Mouse (Mus musculus) T-helper 1 cell (primary cell): ENCODE measurements around the gene Prkd2.

Experiments used
- in situ Hi-C: fragments of 300-600 bp; cut with MboI, MseI; formaldehyde crosslinking; loops from one replicate; pipeline ENCODE4 v1.15.1; 2025; ENCODE audit warnings: high pct_unique_total_duplicates

Gene Prkd2

DNA sequence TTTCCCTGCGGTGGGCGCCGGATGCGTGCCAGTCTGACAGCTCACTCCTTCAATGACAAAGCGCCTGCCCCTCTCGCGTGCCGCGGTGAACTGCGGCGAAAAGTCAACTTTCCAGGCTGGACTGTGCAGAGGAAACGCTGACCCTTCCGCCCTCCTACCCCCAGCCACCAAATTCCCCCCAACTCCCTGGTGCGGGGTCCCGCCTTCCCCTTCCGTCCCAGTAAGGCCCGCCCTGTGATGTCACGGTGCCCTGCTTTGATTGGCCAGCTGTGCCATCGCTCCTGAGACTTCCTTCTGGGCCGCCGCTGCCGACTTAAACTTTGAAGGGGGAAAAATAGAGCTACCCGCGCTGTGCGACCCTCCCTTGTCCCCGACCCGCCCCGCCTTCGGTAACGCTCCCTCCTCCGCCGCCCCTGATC is at the start of gene Prkd2:
Gene Prkd2, plus strand, starts transcription at position 258 of the 419 bp plus-strand sequence.
- in situ Hi-C loops = no loop called here

DNA sequence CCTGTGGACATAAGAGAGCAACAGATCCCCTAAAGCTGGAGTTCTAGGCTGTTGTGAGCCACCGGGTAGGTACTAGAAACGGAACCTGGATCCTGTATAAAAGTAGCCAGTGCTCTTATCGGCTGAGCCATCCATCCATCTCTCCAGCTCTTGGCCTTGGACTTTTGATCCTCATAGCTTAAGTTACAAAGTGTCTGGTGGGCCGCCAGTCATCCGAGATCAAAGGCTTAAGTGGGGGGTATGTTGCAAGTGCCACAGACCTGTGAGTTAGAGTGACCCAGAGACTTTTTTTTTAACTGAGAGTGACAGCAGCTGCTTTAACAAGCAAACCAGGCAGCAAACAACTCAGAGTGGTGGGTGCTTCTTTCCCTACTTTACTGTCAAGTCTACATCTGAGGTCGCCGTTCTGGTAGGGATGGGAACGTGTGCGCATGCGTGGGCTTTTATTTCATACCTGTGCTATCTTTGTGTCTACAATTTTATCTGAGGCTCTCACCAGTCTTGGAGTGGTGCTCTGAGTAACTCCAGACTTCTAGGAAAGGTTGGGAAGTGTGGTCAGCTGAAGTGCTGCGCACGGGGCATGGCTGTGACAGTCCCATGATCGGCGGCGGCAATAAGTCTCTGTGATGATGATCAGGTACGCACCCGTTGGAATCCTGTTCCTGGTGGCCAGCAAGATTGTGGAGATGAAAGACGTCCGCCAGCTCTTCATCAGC is 49.5 kb upstream of the Prkd2 start:
- in situ Hi-C loops = no loop called here

DNA sequence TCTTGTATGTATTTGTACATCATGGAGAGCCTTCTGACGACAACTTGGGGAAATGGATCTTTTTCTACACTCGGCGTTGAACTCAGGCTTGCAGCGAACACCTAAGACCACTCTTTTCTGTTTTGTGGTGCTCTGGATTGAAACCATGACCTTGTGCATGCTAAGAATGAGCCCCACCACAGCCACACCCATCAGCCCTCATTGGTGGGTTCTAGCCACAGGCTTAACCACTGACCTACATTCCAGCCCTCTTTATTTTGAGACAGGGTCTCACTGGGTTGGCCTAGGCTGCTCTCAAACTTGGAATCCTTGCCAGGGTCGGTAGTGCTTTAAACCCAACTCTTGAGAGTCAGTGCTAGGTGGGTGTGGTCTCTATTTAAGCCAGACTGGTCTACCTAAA is 47.8 kb upstream of the Prkd2 start:
- in situ Hi-C loops = no loop called here

DNA sequence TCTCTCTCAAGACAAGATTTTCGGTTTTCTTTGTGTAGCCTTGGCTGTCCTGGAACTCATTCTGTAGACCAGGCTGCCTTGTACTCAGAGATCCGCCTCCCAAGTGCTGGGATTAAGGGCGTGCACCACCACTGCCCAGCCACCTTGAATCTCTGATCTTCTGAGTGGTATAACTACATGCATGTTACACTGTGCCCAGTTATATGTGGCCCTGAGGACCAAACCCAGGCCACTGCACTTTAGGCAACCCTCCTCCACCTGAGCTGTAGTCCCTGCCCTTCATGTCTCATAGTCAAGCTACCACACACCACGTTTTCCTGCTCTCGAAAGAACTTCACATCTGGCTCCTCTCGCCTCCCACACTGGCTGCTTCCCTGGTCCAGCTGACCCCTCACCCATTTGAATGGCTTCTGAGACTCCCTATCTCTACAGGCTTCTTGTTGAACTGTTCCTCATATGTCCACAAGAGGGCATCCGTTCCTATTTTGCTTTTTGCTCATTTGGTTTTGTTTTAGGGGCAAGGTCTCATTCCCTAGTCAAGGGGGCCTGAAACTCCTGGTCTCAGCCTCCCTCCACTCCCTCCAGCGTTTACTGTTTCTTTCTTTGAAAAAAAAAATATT is 38.2 kb upstream of the Prkd2 start:
- in situ Hi-C loops = loop anchor here (5.0 kb wide), 2 partner anchors 57 to 103 kb away; partner anchors contain the start of gene Ptgir

DNA sequence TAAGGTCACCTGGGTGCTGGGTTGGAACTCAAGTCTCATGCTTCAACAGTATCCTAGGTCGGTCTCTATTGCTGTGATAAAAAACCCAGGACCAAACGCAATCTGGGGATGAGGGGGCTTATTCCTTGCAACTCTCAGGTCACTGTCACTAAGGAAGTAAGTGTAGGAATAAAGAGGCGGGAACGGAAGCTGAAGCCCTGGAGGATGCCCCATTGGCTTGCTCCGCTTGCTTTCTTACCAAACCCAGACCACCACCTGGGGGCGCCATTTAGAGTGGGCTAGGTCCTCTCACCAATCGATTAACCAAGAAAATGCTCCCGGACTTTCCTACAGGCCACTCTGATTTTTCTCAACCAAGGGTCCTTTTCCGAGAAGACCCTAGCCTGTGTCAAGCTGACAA is 34.8 kb upstream of the Prkd2 start:
- in situ Hi-C loops = loop anchor here (5.0 kb wide), 1 partner anchor 61 kb away; no protein-coding TSS in a partner anchor

DNA sequence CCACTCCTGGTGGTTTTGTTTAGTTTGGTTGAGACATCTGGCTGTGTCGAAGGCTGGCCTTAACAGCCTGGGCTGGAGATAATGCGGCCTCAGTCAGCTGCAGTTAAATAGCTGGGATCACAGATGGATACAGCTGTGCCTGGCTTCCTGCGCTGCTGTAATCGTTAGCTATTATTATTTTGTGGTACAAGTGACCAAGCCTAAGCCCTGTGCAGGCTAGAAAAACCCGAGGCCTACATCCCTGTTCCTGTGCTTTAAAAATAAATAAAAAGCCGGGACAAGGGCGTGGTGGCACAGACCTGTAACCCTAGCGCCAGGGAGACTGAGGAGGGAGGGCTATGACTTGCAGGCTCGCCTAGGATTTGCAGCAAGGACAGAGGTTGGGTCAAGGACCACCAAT is 34.1 kb upstream of the Prkd2 start:
- in situ Hi-C loops = loop anchor here (5.0 kb wide), 1 partner anchor 61 kb away; no protein-coding TSS in a partner anchor

DNA sequence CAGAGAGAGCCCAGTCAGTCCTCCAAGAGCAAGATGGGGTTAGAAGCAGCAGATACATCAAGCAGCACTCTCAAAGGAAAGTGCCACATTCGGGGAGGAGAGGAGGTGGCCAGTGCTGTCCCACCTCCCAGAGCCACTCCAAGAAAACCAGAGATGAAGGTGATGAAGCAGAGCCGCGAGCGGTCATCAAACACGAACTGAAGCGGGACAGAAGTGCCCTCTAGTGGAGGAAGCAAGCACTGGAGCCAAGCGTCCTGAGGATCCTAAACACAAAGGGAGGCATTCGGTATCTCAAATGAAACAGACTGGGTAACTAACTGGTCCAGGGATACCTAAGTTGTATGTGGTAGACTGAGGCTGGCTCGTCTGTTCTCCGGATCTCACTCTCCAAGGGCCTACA is 33.0 kb upstream of the Prkd2 start:
- in situ Hi-C loops = loop anchor here (5.0 kb wide), 1 partner anchor 62 kb away; no protein-coding TSS in a partner anchor

DNA sequence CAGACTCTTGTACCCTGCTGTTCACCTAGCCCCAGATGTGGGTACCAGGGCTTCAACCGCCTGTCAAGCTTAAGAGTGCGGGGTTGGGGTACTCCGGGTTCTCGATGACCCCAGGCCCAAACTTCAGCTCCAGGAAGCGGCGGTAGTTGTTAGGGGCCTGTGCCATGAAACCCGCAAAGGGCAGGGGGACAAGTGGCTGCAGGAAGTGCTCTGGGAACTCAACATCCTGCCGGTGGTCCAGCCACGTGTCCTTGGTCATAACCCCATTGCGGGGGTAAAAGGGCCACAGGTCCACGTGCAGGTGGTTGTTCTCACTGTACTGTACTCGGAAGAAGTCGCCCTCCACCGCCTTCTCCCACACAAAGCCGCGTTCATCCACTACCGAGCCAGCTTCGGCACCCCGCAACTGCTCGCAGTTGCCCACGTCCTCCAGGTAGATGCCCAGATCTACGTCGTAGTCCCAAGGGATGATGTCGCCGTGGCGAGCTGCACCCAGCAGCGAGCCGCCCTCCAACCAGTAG is 32.2 kb upstream of the Prkd2 start:
- in situ Hi-C loops = no loop called here

DNA sequence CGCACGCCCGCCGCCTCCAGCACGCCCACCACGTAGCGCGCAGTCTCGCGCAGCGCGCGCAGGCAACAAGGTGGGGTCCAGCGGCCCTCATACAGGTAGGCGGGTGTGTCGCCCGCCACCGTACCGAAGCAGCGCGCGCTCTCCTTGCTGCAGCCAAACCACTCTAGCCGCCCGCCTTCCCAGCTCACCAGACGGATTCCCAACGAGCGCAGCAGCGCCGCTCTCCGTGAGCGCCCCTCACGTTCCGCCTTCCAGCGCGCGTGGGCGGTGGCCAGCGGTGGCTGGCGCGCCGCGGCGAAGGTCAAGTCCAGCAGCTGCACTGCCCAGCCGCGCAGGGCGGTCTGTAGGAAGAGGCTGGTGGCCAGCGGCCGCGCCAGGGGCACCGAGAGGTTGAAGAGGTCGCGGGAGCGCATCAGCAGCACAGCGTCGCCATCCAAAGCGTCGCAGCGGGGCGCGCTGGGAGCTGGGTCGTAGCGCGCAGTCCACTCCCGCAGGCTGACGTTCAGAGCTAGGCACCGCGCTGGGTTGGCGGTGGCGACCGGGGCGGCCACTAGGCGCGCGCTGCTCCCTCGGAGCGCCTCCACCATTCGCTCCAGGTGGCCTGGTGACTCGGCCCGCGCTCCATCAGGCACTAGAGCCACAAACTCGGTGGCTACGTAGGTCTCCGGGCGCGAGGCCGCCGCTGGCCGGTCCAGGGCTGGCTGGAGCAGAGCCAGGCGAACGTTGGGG is 31.6 kb upstream of the Prkd2 start:
- in situ Hi-C loops = no loop called here

DNA sequence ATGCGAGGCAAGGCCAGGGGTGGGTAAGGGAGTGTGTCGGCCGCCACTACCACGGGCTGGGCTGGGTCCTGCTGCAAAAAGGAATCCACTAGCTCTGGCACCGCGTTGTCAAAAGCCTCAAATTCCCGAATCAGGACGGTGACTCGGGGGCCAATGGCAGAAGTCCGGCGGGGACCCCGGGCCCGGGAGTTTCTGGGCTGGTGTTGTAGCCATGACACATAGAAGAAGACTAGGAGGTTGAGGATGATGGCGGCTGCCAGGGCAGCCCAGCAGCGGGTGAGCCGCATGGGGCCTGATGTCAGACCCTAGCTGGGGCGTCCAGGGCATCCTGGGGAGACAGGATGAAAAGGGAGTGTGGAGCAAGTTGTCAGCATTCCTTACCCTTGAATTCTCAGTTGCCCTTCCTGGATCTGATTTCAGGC is 31.0 kb upstream of the Prkd2 start:
- in situ Hi-C loops = no loop called here

DNA sequence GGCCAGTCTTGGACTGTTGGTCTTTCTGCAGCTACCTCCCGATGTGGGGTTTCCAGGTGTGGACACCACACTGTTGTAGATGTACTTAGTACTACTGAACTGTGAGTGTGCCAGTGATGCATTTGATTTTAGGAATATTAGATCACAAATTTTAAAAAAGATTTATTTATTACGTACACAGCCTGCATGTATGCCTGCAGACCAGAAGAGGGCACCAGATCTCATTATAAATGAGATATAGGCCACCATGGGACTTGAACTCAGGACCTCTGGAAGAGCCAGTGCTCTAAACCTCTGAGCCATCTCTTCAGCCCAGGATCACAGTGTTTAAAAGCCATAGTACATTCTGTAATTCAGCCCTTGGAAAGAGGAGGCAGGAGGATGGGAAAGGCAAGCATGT is 30.2 kb upstream of the Prkd2 start:
- in situ Hi-C loops = no loop called here

DNA sequence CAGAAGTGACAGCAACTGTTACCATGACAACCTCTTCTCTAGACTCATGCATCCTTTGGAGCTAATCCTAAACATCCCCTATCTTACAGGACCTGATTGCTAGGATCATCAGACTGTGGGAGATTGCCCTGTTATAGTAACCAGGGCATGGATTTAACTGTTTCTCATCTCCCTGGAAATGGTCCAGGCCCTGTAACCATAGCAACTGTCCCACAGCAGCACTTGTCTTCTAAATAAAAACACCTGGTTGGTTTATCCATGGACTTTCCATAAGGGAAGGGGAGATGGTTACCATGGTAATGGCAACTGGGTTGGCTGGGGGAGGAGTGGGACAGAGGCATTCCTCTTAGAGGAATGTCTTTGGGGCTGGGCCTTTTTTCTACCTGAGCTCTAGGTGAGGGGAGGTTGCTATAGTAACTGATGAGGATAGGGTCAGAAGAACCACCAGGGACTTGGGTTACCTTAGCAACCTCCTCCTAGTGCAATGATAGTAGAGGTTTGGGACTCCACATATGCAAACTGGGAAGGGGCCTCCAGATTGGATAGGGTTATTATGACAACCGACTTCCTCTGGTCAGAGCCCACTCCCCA is 27.3 kb upstream of the Prkd2 start, which contains the start of gene Strn4:
Gene Strn4, plus strand, starts transcription at position 539 of the 591 bp plus-strand sequence.
- in situ Hi-C loops = no loop called here

DNA sequence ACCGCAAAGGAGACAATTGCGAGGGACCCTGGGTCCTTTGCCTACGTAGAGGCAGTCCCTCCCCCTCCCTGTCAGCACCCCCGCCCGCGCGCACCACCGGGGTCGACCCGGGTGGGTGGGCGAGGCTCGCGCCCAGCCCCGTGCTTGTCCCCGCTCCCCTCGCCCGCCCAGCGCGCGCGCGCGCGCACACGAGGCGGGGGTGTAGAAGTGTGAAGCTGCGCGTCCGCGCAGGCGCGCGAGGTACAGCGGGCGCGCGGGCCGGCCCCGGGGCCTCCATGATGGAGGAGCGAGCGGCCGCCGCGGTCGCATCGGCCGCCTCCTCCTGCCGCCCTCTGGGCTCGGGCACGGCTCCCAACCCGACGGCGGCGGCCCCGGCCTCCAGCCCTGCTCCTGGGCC is 26.6 kb upstream of the Prkd2 start:
- in situ Hi-C loops = no loop called here

DNA sequence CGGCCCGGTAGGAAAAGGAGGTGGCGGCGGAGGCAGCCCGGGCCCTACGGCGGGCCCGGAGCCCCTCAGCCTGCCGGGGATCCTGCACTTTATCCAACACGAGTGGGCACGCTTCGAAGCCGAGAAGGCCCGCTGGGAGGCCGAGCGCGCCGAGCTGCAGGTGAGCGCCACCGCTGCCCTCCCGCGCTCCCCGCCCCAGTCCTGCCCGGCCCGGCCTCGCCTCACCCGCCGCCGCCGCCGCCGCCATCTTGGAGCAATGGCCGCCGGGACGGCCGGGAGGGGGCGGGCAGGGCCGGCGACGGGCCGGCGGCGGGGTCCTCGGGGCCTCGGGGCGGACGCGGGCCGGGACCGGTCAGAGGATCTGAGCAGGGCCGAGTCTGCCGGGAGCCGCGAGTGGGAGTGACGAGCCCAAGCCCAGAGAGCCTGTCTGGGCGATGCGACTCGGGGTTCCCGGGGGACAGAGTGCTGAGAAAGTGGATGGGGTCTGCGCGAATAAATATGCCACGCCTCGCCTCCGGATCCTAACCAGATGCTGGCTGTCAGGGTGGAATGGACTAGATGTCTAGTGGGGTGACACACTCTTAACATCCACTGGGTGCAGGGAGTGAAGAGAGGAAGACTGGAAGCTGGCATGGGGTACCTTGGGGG is 26.1 kb upstream of the Prkd2 start, which contains the start of gene Fkrp:
Gene Fkrp, minus strand, starts transcription at position 258 of the 648 bp plus-strand sequence.
- in situ Hi-C loops = no loop called here

DNA sequence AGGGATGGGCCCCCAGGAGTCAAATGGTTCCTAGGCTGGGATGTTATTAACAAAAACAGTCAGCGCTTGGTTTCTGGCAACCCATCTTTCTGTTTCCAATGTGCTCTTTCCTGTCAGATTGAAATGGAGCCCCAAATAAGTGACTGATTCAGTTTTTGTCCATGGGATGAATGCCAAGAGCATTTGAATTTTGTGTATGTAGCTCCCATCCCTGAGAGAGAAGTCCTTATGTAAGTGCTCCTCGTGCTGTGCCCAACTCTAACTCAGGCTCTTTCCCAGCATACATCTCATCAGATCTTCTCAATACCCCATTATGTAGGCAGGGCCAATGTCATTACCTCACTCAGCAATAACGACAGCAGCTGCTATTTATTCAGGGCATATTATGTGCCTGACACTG is 25.0 kb upstream of the Prkd2 start:
- in situ Hi-C loops = no loop called here

DNA sequence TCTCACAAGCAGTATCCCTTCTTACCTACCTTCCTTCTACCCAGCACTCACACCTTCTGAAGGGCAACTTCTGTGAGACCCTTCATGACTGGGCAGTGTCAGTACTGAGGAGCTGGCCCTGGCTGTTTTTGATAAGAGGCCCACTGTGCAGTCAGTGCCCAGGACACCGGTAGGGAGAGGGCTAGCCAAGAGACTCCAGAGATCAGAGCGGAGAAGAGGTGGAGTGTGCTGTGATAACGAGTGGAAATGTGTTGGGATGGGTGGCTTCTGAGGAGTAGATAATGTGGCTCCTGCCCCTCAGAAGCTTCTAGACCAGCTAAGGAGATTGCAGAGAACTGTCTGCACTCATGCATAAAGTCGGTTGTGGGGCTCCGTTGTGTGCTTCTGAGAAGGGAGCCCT is 22.9 kb upstream of the Prkd2 start:
- in situ Hi-C loops = no loop called here

DNA sequence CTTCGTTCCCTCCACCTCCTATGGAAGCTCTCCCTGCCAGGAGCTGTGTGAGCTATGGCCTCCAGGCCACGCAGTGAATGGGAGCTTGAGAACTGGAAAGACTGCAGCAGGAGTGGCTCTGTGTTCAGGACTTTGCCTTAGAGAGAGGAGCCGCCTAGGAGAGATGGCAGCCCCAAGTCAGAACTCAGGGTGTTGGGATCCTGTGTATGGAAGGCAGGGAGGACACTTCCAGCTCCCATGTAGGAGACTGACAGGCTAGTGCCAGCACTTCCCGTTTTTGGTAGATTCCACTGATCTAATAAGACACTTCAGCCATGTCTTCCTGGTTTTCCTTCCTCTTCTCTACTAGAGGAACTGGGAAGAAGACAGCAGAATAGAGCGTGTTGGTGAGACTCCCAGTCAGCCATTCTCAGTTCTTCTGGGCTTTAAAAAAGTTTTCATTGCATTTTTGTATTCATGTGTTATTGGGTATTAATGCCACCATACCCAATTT is 22.4 kb upstream of the Prkd2 start:
- in situ Hi-C loops = no loop called here

DNA sequence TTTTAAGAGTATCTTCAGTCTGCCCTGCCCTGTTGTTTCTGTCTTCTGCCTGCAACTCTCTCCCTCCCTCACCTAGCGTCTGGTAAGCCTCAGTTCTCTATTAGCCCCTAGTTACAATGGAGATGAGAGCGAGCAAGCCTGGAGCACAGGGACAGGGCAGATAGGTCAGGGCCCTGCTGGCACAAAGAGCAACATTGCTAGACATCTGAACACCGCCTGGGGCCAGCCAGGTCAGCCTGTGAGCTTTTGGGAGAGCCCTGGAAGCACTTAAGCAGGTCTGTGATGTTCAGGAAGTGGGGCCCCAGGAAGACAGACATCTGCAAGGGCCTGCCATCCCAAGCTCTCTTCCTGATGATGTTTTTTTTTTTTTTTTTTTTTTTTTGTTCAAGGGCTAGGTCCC is 21.6 kb upstream of the Prkd2 start:
- in situ Hi-C loops = no loop called here

DNA sequence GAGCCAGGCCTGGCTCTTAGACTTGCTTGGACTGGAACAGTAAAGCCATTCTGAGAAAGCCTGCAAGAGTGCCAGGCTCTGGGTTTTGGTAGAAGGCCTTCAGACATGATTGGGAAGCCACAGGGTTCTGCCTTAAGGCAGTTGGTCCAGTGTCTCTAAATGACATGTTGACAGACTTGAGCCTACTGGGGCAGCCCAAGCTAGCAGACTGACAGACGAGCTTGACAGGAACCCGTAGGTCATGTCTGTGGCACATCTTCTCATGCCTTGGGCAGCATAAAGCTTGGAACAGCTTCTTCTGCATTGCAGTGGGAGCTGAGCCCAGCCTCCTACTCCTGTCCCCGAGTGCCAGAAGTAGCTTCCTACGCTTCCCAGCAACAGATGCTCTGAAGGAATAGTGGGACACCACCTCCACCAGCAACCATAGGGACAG is 21.0 kb upstream of the Prkd2 start:
- in situ Hi-C loops = no loop called here

DNA sequence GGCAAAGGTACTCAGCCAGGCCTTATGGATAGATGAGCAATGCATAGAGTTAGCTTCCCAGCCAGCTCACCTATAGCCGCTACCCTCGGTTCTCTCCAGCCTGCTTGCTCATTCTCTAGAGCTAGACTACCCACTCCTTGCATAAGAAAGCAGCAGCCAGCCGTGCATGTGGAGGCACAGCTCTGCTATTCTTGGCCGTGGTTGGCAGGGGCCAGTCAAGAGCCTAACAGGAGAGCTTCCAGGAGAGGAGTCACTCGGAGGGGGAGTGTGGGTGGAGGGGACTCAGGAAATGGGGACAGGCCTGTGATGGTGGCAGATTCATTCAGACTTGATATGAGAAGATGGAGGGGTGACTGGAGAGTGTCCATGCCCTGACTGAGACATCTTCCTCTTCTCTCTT is 19.0 kb upstream of the Prkd2 start:
- in situ Hi-C loops = no loop called here

DNA sequence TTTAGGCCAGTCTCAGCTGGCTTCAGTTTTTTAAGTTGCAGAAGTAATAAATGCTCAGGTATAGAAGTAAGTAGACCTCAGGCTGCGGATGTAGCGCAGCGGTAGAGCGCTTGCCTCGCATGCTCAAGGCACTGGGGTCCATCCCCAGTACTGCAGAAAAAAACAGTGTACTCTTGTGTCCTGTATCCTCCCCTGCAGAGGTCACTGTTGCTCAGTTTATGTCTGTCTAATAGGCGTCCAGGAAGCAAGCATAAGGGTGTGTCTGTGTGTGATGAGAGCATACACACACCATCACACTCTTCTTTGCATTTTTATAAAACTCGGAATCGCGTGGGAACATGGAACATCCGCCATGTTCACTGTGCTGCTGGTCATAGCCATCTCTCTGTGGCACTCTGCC is 16.9 kb upstream of the Prkd2 start:
- in situ Hi-C loops = no loop called here
